Mouse (Mus musculus) Patski (cell line): ENCODE results near the gene Ermn. TPM values are rescaled to one million over a fixed set of nuclear protein-coding genes. Genes with fewer than 3 reads are reported as not detected.

Source experiments
- ATAC-seq: fragments of 100-300 bp; one replicate; pipeline ENCODE4 v1.8.0; 2021
- CTCF ChIA-PET: fragments of 350-600 bp; sonication (Branson Sonifier 250); formaldehyde crosslinking; loops from one replicate; lab custom pipeline; 2022; ENCODE audit warnings: inconsistent platforms; lab: Charles Lee
- POLR2A ChIA-PET: fragments of 350-600 bp; sonication (Branson Sonifier 250); formaldehyde crosslinking; loops from one replicate; lab custom pipeline; 2022; ENCODE audit warnings: antibody characterized with exemption, inconsistent platforms; lab: Charles Lee
- DNase-seq: peaks from one replicate; pipeline ENCODE4 v3.0.0-alpha.2; 2011; ENCODE audit warnings: low read depth, low spot score
- H3K27me3 ChIP-seq: fragments of 371-371 bp; one replicate; pipeline ENCODE4 v1.5.1; 2021
- CTCF ChIP-seq: fragments of 100-300 bp; IDR thresholded peaks from one replicate; pipeline ENCODE4 v1.5.1; 2021
- in situ Hi-C: fragments of 300-500 bp; cut with MboI; formaldehyde crosslinking; loops from 3 replicates; pipeline ENCODE4 v1.11.1; 2018; ENCODE audit warnings: low pct_unique_long_range_greater_than_20kb, mixed read lengths
- polyA plus RNA-seq: library from polyadenylated mRNA; unstranded; gene quantifications from one replicate; pipeline ENCODE4 v1.2.3, GENCODE M21; 2021

Ermn gene
- not detected for polyA plus RNA-seq

DNA sequence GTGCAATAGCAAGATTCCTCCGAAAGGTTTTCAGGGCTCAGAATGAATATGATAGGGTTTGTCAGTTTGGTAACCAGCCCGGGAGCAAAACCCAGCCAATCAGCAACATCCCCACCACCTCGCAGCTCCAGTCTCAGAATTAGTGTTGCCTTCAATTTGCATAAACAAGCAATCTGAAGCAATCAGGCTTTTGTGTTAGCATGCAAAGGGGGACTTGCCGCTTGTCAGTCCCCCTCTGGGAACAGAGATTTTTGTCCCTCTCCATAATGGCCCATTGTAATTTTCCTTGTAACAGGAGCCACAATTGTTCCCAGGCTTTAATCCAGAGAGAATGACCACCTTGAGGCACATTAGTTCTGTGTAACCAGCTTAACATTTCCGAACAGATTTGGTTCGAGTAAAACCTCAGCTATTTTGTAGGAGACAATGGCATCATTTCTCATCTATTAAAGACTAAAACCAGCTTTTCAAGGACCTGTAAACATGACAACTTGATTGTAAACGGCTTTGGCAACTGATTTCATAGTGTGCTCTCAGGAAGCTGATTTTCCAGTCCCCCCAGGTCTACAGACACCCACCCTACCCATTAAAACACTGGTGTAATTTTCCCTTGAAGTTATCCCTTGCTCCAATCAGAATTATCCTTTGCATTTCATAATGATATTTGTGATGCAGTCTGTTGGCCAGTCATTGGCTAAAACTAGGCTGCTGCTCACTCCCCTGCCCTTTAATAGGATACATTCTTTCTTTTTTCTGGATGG is at the start of gene Ermn:
Ermn (minus strand) TSS at position 44 of the 761 bp plus-strand sequence.
- ATAC-seq (no peak), DNase-seq (no peak)
- in situ Hi-C loops = loop anchor here (10.0 kb wide), 1 partner anchor 232 kb away; no protein-coding TSS in a partner anchor
- ChIA-PET POLR2A (no interaction called here), CTCF (interaction anchor here (0.5 to 4.6 kb wide), 3 partner anchors 211 to 496 kb away, joined by 3 to 32 read pairs (median 3); no protein-coding TSS in a partner anchor)
- H3K27me3 ChIP-seq = peaks cover 33% of the 10 kb centered on the region
- TF ChIP-seq CTCF = no peak

DNA sequence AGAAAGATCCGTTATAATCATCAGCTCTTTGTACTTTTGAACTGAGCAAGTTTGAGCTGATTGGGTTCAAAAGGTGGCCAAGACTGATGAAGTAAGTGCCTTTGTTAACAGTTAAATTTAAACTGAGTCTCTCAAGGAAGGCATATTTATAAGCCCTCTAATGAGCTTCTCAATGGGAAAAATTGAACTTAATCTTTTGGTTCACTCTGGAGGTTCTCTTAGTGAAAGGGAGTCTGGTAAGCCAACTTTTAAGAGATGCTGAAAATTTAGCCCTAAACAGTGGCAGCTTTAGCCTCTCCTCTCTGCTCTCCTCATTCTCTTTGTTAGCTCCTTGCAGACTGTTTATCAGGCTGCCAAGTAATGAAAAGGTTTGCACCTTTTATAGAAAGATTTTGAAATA is 42.2 kb upstream of the Ermn start:
- TF ChIP-seq CTCF = no peak
- H3K27me3 ChIP-seq = peaks cover 10% of the 10 kb centered on the region
- ChIA-PET POLR2A (interaction anchor here (0.6 kb wide), 1 partner anchor 11 kb away, joined by 3 read pairs; no protein-coding TSS in a partner anchor), CTCF (interaction anchor here (0.7 to 1.2 kb wide), 2 partner anchors 13 to 19 kb away, joined by 3 read pairs; no protein-coding TSS in a partner anchor)
- DNase-seq = no peak
- ATAC-seq = no peak
- in situ Hi-C loops = no loop called here

DNA sequence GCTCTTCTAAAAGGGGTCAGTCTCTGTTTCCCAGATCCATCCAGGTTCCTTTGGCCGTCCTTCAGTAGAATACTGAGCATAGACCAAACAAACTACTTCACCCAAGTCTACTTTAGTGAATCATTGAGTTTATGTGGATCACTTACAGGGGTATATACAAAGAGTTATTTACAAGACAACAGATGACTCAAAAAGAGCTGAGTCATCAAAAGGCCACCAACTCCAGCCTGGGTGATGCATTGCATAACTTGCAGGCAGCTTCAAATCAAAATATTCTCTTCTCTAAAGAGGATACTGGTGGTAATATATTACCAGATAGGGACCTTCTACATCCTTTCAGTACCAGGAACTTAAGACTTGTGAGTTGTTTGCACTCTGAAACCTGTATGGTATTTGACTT is 33.8 kb upstream of the Ermn start:
- ATAC-seq (peak; percentile 17), DNase-seq (no peak)
- in situ Hi-C loops = no loop called here
- CTCF ChIA-PET = no interaction called here
- peaks cover 10% of the 10 kb centered on the region for H3K27me3 ChIP-seq
- POLR2A ChIA-PET = no interaction called here
- TF ChIP-seq CTCF = no peak

DNA sequence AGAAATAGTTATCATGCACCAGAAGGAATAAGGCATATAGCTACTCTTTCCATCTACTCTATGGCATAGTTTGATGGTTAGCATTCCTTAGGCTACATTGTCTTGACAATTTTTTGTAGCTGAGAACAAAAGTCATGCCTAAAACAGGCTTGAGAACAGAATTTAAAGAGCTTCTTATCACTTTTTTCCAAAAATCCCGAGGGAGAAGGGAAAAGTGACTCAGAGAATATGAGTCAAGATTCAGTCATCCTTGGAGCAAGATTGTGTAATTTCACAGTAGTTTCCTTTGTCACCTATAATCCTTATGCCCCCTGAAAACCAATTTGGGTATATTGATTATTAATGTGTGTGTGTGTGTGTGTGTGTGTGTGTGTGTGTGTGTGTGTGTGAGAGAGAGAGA is 27.2 kb upstream of the Ermn start:
- ChIA-PET CTCF (no interaction called here), POLR2A (no interaction called here)
- no peaks in the 10 kb centered on the region for H3K27me3 ChIP-seq
- TF ChIP-seq CTCF = no peak
- in situ Hi-C loops = no loop called here
- DNase-seq (peak; percentile 33), ATAC-seq (no peak)

GRCm38 (mm10) chr2:58055383-58055782 is 2.7 kb upstream of the Ermn start:
- ChIA-PET CTCF (interaction anchor here (0.5 to 4.6 kb wide), 17 partner anchors 10 to 403 kb away, joined by 3 to 32 read pairs (median 4); no protein-coding TSS in a partner anchor), POLR2A (no interaction called here)
- DNase-seq (no peak), ATAC-seq (peak; percentile 76)
- peaks cover 25% of the 10 kb centered on the region for H3K27me3 ChIP-seq
- in situ Hi-C loops = loop anchor here (5.0 to 10.0 kb wide), 2 partner anchors 127 to 229 kb away; no protein-coding TSS in a partner anchor
- peak; percentile 90 for TF ChIP-seq CTCF

- no peak for ATAC-seq
- H3K27me3 ChIP-seq = peaks cover 48% of the 10 kb centered on the region
- POLR2A ChIA-PET = no interaction called here
- CTCF ChIA-PET = interaction anchor here (2.1 kb wide), 1 partner anchor 13 kb away, joined by 7 read pairs; no protein-coding TSS in a partner anchor
- DNase-seq = no peak
- in situ Hi-C loops = no loop called here
- no peak for TF ChIP-seq CTCF
These were observed 10.8 kb downstream of the Ermn start for GRCm38 (mm10) chr2:58041867-58042266.

DNA sequence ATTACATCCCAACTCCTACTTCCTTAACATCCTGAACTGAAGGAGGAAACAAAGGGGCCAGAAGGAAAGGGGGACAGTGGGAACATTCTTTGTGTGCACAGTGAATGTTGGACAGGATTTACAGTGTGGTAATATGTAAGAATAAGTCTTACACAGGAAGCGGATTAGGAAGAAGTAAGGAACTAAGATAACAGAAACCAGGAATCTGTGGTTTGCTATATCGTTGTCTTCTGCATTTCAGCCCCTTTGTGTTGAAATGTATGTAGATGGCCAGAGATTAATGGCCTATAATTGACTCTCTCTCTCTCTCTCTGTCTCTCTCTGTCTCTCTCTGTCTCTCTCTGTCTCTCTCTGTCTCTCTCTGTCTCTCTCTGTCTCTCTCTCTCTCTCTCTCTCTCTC is 15.7 kb downstream of the Ermn start:
- in situ Hi-C loops = no loop called here
- CTCF ChIA-PET = no interaction called here
- TF ChIP-seq CTCF = no peak
- DNase-seq (no peak), ATAC-seq (no peak)
- POLR2A ChIA-PET = no interaction called here
- H3K27me3 ChIP-seq = peaks cover 45% of the 10 kb centered on the region

DNA sequence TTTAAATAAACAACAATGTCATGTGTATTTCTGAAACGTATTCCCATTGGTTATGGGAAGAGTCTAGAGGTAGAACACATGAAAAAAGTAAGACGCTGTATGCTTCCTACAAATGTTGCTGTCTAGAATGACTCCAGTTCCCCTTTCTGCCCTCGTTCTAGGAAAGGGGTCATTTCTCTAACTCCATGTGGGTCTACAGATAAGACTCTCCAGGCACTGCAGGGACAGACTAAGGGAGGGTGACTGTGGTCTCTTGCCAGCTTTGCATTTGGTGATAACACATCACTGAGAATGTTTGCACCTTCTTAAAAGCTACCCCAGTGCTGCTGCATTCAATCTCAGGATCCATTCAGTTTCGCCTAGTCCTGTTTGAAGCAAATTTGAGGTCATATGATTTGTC is 17.0 kb downstream of the Ermn start:
- ChIA-PET CTCF (no interaction called here), POLR2A (no interaction called here)
- TF ChIP-seq CTCF = no peak
- DNase-seq (no peak), ATAC-seq (no peak)
- H3K27me3 ChIP-seq = peaks cover 39% of the 10 kb centered on the region
- in situ Hi-C loops = no loop called here

- CTCF ChIA-PET = interaction anchor here (1.0 to 3.7 kb wide), 6 partner anchors 12 to 637 kb away, joined by 3 to 21 read pairs (median 4); no protein-coding TSS in a partner anchor
- in situ Hi-C loops = loop anchor here (5.0 kb wide), 2 partner anchors 426 to 636 kb away; no protein-coding TSS in a partner anchor
- no peak for DNase-seq
- POLR2A ChIA-PET = no interaction called here
- peaks cover 29% of the 10 kb centered on the region for H3K27me3 ChIP-seq
- ATAC-seq = no peak
- no peak for TF ChIP-seq CTCF
These were observed 21.2 kb downstream of the Ermn start for GRCm38 (mm10) chr2:58031431-58031830.

DNA sequence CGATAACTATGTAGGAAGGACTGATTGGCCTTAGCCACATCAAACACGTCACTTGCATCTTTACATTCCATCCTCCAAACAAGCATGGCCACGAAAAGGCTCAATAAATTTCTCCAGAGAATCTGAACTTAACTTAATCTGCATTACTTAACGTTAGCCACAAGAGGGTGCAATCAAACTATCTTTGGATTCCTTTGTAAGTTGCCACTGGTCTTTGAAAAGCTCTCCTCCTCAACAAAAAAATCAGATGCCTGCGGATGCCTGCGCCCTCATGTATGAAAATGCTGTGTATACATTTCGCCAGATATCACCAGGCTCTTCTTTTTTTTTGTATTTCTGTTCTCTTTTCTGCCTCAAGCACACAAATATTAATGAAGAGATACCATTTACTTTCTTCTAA is 23.3 kb downstream of the Ermn start:
- in situ Hi-C loops = no loop called here
- TF ChIP-seq CTCF = peak; percentile 60
- ChIA-PET POLR2A (no interaction called here), CTCF (interaction anchor here (1.2 to 3.7 kb wide), 4 partner anchors 26 to 635 kb away, joined by 4 to 21 read pairs (median 4); no protein-coding TSS in a partner anchor)
- DNase-seq (peak; percentile 20), ATAC-seq (peak; percentile 76)
- peaks cover 23% of the 10 kb centered on the region for H3K27me3 ChIP-seq

DNA sequence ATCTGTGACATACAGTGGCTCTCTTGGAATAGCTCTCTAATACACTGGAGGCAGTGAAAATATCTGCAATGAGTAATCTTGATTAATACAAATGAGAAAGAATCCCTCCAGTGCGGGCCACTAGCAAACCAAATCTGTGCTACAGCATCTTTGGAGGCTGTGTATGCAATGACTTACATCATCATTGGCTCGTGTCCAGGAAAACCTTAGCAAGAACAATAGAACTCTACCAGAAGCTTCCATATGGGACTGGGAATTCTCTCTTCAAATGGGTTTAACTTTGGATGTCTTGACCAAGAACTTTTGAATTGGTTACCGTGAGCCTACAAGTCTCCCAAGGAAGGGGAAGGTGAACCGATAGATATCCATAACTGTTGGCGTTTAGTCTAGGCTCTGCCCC is 25.9 kb downstream of the Ermn start:
- ChIA-PET POLR2A (no interaction called here), CTCF (no interaction called here)
- ATAC-seq = no peak
- no peak for DNase-seq
- peaks cover 14% of the 10 kb centered on the region for H3K27me3 ChIP-seq
- no peak for TF ChIP-seq CTCF
- in situ Hi-C loops = no loop called here
